Mouse (Mus musculus) CD8-positive naive resting alpha-beta T cell, adult 2 months (primary cell): ENCODE measurements around the gene 2310079G19Rik.

Experiments used
- DNase-seq, 2 experiments: peaks; one replicate each; pipeline ENCODE4 v3.0.0; 2022; ENCODE audit warnings: low read depth in 2 of 2, low spot score in 2 of 2

2310079G19Rik gene

DNA sequence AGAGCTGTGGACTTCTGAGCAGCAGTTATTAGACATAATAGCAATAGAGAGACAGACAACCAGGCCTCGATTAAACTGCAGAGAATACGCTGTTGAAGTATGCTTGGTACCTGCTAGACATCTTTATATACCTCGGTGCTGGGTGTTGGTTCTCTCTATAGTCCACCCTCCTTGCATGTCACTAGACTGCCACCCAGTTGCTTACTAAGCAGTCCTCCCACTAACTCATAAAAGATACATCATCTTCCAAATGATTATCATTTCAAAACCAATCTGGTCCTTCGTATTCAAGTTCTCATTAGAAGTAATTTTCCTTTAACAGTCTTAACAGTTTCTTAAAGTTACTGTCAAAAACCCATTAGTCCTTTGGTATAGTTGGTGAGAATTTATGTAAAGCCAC lies at the start of gene 2310079G19Rik:
TSS of gene 2310079G19Rik (minus strand) at position 101 of the 400 bp plus-strand sequence.
- no peak for DNase-seq

DNA sequence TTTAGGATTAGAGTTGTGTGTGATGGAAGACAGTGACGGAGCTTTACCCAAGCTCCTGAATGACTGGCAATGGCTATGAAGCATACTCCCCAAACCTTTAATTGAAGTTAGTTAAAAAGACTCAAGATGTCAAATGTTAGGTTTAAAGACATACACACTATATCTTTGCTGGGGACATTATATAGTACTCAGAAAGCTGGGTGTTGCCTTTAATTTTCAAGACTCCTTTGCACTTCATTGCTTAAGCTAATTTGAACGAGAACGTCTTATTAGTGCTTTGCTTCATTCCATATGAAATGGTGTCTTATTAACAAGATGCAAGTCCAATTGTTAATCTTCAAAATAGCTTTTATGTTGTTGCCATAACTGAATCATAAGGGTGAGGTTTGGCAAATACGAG lies 44.1 kb upstream of the 2310079G19Rik start, which contains the start of gene Krtap27-1:
TSS of gene Krtap27-1 (minus strand) at position 101 of the 400 bp plus-strand sequence.
- no peak for DNase-seq

- no peak for DNase-seq
Observed at GRCm38 (mm10) chr16:88657426-88657825, 30.0 kb upstream of the 2310079G19Rik start.

DNA sequence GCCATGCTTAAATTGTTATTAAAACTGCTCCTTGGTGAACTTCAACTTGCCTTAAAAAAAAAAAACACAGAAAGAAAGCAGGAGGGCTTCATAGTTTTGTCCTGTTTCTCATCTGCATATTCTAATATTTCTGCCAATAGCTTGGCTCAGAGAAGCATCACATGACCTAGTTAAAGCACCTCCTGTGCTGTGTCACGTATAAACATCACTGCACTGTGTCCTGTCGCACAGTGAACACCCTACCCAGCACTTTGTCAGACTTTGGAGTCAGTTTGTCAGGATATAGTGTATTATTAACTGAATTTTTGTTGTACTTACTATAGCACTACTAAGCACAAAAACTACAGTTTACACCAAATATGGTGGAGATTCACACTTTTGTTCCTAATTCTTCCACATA lies 24.5 kb upstream of the 2310079G19Rik start:
- DNase-seq, result no peak

DNA sequence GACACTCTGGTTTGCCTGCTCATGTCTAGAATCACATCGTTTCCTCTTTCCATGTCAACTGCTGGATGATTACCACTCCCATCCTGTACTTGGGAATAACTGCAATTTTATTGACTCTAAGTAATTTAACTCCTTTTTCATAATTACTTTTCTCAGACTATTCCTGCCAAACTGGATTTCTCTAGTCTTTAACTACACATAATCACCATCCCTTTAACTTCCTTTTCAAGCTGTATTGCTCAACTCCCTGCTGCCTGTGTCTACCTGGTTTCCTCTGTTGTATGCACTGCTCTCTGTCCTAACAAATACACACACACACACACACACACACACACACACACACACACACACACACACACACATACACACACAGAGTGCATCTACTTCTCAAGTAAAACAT lies 23.6 kb upstream of the 2310079G19Rik start:
- no peak for DNase-seq

DNA sequence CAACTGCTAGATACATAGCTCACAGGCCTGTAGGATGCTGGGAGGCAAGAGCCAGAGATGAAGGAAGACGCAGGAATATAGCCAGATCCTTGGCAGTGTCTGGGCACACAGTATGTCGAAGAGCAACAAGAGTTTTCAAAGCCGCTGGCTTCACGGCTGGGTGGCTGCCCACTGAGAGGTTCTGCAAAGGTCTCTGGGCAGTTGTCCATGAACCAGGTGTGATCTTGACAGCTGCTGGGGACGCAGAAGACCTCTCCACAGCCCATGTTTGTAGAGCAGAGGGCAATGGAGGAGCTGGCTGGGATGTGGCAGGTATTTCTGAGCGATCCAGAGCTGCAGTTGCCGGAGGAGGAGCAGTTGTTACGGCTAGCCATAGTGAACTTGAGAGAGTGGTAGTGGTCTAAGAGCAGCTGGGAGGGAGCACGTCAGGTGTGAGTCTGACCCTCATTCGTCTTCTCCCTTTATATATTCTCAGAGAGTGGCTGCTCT lies 19.9 kb upstream of the 2310079G19Rik start, which contains the start of gene Krtap26-1:
TSS of gene Krtap26-1 (minus strand) at position 439 of the 489 bp plus-strand sequence.
- no peak for DNase-seq

- DNase-seq, result no peak
Observed at GRCm38 (mm10) chr16:88646366-88647111, 19.1 kb upstream of the 2310079G19Rik start.

DNA sequence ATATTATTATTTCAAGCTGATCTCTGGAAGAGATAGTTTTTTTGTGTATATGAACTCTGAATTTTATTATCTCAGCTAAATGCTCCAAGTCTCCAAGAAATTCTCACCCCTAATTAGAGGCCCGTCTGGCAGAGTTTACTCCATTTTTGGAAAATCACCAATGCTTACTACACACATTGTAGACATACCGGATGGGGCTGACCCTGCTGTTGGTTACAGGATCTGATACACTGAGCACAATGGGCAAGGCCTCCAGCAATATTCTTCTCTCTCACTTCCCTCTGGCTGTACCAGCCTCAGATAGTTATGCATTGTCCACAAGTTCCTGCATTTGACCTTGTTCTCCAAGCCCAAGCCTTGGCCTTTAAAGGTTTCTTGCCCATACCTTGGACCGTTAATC lies 12.6 kb upstream of the 2310079G19Rik start:
- DNase-seq, result no peak

- DNase-seq, result no peak
Observed at GRCm38 (mm10) chr16:88635142-88635541, 7.7 kb upstream of the 2310079G19Rik start.

GRCm38 (mm10) chr16:88631474-88631873 lies 4.0 kb upstream of the 2310079G19Rik start:
- no peak for DNase-seq

GRCm38 (mm10) chr16:88612712-88613111 lies 14.8 kb downstream of the 2310079G19Rik start:
- DNase-seq, result no peak

DNA sequence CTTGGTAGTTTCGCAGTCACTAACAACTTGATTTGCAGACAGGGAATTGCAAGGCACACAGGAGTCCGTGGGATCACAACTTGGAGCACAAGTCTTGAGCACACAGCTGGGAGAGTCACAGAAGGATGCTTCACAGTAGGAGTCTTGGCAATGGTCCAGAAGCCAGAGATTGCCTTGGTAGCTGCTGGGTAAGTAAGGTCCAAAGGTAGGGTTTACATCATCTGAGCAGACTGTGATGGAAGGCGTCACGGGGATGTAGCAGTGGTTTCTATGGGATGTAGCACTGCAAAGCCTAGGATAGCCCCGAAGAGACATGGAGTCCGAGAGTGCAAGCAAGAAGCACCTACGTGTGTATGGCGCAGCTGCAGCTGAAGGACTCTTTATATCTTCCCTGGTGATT lies 15.5 kb downstream of the 2310079G19Rik start, which contains the start of gene Krtap24-1:
TSS of gene Krtap24-1 (minus strand) at position 358 of the 400 bp plus-strand sequence.
- no peak for DNase-seq

DNA sequence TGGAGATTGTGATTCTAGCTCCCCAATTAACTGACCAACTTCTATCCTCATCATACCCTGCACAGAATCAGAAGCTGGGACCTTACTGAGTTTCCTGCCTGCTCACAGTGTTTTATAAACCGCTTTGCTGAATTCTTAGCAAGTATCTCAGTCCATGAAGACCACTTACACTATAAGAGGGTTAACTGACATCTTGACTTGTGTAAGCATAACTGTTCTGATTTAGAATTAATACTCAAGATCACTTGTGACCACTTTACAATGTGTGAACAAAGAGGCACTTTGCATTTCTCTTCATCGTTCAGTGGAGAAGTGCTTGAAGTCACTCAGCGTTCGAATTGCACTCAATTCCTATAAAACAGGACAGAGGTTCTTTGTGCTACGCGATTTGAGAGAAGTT lies 22.9 kb downstream of the 2310079G19Rik start:
- DNase-seq, result no peak

DNA sequence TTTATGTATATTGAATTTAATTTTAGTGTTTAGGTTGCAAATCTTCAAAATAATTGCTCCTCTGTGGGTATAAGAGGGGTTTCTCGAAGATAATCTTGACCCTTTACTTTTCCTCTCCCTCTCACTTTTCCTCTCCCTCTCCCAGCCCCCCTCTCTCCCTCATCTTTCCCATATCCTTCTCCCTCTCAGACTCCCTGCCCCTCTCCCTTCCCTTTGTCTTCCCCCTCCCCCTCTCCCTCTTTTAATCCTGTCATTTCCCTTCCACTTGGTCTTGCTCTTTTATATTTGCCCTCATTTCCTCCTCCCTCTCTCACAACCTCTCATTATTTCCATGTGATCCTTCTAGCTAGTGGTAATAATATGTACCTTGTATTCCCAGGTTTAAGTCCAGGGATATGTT lies 25.0 kb downstream of the 2310079G19Rik start:
- DNase-seq, result no peak

GRCm38 (mm10) chr16:88600303-88600702 lies 27.2 kb downstream of the 2310079G19Rik start:
- no peak for DNase-seq

- no peak for DNase-seq
Observed at GRCm38 (mm10) chr16:88599504-88600237, 27.8 kb downstream of the 2310079G19Rik start.

DNA sequence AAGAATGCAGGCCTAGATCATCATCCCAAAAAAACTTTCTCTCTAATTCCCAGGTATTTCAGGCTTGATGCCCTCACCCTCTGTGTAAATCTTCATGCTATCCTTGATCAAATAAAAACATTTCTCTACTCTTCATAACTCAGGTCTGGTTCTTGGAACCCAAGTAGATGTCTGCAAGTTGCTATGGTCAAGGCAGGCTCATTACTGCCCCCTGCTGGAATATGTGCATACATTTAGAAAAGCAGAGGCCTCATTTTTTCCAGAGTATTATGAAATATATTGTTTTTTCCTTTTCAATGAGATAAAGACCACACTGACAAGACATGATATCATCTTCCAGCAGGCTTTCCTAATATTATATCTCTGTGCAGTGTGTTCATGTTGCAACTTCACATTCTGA lies 34.7 kb downstream of the 2310079G19Rik start:
- DNase-seq, result no peak

- DNase-seq, result no peak
Observed at GRCm38 (mm10) chr16:88583338-88583737, 44.1 kb downstream of the 2310079G19Rik start.
